Mouse (Mus musculus) ovary, postnatal 36 days (tissue): ENCODE data around the gene Sft2d1.

Experiments
- DNase-seq: peaks from one replicate; pipeline ENCODE4 v3.0.0; 2022; ENCODE audit warnings: low spot score, mixed read lengths

The Sft2d1 gene

GRCm38 (mm10) chr17:8361281-8362103 is 50.6 kb downstream of the Sft2d1 start:
- DNase-seq: no peak

DNA sequence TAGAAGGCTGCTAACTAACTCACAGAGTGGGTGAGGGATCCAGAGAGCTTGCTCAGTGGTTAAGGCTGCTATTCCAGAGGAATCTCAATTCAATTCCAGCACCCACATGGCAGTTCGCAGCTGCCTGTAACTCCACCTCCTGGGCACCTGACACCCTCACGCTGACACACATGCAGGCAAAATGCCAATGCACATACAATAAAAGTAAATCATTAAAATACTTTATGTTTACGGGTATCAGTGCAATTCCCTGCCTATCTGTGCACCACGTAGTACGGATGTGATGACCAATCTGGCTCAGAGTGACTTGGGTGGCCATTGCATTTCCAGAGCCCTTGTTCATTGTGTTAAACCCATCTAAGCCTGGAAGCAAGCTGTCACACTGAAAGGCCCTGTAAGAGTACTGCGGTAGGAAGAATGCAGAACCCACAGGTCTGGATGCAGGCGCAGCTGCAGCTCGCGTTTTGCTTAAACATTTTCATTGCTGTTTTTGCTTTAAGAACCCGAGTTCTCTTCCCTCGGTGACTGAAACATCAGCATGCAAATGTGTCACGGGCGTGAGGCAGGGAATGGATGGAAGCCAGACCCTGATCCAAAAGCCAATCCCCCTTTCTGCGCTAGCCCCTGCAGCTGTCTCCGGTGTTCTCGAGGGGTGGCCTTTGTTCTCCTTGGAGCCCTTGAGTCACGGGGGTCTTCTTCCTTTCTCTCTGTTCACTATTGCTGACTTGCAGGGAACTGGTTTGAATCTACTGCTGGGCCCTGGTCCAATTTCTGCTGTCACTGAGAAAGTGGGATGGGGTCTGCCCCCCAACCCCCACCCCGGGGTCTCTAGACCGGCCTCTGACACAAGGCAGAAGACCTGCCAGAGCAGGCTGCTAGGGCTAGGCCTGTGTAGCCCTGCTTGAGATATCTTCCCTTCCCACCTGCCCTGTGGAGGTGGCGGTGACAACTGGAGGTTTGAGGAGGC is 56.9 kb downstream of the Sft2d1 start:
- no peak for DNase-seq

- no peak for DNase-seq
Measured at GRCm38 (mm10) chr17:8368570-8368969, 57.7 kb downstream of the Sft2d1 start.

DNA sequence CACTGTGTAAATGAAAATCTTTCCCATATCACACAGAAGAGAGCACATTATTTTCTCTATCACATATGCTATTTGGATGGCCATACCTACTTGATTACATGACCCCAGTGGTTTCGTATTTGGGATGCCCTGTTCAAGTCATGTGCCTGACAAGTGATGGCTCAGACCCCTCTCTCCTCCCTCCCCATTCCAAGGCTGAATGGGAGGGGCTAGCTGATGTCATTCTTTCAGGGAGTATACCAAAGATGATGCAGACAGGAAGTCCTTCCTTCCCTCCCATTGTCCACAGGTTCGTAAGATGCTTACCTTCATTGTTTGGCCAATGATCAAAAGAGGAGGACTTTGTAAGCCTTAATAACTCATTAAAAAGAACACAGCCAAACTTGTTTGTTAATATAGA is 58.3 kb downstream of the Sft2d1 start:
- DNase-seq: no peak

DNA sequence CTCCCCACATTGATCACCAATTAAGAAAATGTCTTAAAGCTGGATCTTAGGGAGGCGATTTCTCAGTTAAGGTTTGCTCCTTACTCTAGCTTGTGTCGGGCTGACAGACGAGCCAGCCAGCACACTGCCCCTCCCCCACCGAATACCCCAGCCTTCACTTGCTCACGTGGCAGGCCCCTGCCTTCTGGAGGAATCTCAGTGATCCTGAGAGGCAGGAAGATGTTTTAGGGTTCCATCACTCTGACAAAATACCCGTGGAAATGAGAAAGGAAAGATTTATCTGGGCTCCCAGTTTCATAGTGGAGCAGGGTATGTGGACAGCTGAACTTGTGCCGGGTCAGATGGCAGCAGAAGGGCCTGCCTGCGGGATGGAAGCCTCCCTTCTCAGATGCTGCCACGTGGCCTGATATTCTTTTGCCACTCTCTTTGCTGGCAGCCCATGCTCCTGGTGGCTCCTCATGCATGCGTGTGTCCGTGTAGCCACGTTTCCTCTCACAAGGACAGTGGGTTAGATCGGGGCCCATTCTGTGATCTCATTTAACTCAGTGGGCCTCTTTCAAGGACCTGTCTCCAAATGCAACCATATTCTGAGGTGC is 59.8 kb downstream of the Sft2d1 start:
- DNase-seq: no peak

DNA sequence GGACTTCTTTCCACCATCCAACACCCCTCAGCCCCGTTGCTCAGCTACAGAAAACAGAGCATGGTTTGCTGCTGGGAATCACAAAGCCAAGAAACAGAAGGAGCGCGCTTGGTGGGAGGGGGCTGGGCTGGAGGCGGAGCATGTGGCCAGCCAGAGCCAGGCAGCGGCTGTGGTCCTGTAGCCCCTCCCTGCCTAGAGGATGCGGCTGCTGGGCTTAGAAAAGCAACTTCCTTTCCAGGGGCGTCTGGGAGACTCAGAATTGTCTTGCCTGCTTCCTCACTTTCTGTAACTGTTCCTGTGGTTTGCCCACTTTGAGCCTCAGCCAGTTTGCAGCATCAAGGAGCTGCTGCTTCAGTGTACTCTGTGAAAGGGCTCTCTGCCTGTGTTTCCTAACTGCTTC is 60.9 kb downstream of the Sft2d1 start:
- DNase-seq: peak; percentile 56

DNA sequence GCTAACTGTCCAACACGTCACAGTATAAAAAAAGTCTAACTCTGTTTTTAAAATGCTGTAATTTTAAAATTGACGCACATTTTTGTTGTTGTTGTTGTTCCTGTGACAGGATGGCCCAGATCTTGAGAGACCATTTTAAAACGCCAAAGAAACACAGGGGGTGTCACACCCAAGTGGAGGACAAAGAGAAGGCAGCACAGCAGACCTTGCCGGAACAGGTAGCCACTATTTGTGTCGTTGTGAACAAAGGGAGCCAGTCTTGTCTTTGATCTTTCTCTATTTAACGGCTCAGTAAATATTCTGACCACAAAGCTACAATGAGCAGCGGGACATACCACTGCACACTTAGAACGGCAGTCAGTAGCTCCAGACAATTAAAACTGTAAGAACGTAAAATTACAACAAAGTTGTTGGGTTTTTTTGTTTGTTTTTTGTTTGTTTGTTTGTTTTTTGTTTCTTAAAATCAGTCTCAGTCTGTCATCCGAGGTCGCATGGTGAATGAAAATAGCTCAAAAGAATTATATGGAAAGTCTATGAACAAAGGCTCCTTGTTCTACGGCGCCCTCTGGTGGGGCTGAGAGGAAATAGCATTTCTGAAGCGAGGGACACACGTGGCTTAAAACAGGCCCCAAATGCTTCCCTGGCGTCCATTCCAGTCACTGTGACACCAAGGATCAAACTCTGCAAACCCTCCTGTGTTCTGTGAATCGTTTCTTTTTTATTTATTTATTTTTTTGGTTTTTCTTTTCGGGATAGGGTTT is 61.6 kb downstream of the Sft2d1 start:
- peak; percentile 69 for DNase-seq
